18 mouse cellular contexts compared by ENCODE assay signal in genomic region chr17:84537966-84538365, GRCm38 (mm10). TPM values are rescaled to one million over a fixed set of nuclear protein-coding genes. Genes with fewer than 3 reads are reported as not detected.
DNase-seq lines count a peak whose midpoint lies in the region.
"Had no signal": no experiment of that assay in that cellular context is flagged by ENCODE, and none has a peak within 500 bp of the region (broad histone marks: within the 10 kb centered on the region; RNA-seq: fewer than 3 reads in every experiment).

No protein-coding gene starts in this region.

- peak; percentile 29 for DNase-seq in gastrocnemius, postnatal 10 days
- DNase-seq in gastrocnemius, adult 8-10 months (ENCODE audit: low spot score in 2 of 2): no peak
- DNase-seq in left cerebral cortex, postnatal 4 days: peak; percentile 20
- no peak for DNase-seq in left cerebral cortex, postnatal 25 days (ENCODE audit: low spot score in 2 of 2)
- DNase-seq in NIH3T3 (ENCODE audit: low read depth) (peak; percentile 20), adipocyte (ENCODE audit: low spot score) (peak; percentile 43)
- DNase-seq in right cerebral cortex, postnatal 36 days (ENCODE audit: low spot score in 2 of 2): no peak
- DNase-seq in adrenal gland, adult 2 months: no peak
- DNase-seq: adrenal gland, postnatal 14 days; cerebellum, adult 11-12 months; cerebellum, adult 8-10 months; forebrain, postnatal 0 days; gastrocnemius, adult 2 months; heart, adult 2 months; heart, postnatal 14 days had no signal

- intact Hi-C loops in left cerebral cortex, postnatal 4 days (cut with DNase I): no loop called here
- intact Hi-C loops in left cerebral cortex, postnatal 25 days (cut with DNase I): no loop called here

RNA-seq across cellular contexts. Expression of gene Plekhh2, which starts 26.3 kb away (rescaled TPM):
- 1 to 10 TPM; 8.1 to 9.0 TPM for total RNA-seq in gastrocnemius, postnatal 10 days (2021)
- total RNA-seq in gastrocnemius, adult 8-10 months (2022): 1 to 10 TPM in 1 of 4 experiments, under 1 TPM in 3; 0.73 to 1.3 (median 0.96) TPM
- total RNA-seq in left cerebral cortex, postnatal 4 days (2021): 1 to 10 TPM; 3.9 to 4.7 TPM
- 1 to 10 TPM; 5.0 to 5.4 TPM for total RNA-seq in left cerebral cortex, postnatal 25 days (2021)
- total RNA-seq in adrenal gland, adult 2 months (2021): 1 to 10 TPM; 3.0 to 4.4 TPM
- polyA plus RNA-seq in adrenal gland, adult 2 months (2012; rRNA removed): 0.98 and 1.0 TPM in 2 replicates
- total RNA-seq: common myeloid progenitor, adult 5-6 weeks; hematopoietic stem cell, adult 5-6 weeks had no signal
- polyA plus RNA-seq: CD4-positive, CD25-positive, alpha-beta regulatory T cell, adult 4 months had no signal

Comparison
In these comparisons a context has a peak if more than half of its experiments do, and no peak if none do; other contexts are left out.
1. DNase-seq: peak in gastrocnemius, postnatal 10 days (single experiment), left cerebral cortex, postnatal 4 days (single experiment), NIH3T3 (single experiment) and adipocyte (single experiment); none in gastrocnemius, adult 8-10 months (0 of 2), left cerebral cortex, postnatal 25 days (0 of 2), right cerebral cortex, postnatal 36 days (0 of 2) and adrenal gland, adult 2 months (single experiment).